Mouse (Mus musculus): ENCODE measurements around the gene Zfp871. TPM values are rescaled to one million over a fixed set of nuclear protein-coding genes. Genes with fewer than 3 reads are reported as not detected.
A peak's percentile ranks its signal among the peaks of the same experiment; 100 is the strongest.

Zfp871 gene
- polyA plus RNA-seq (2016; fragmentation: Nextera tagmentation; extraction: Ambion mirVana), result 49.7 and 51.9 TPM in 2 replicates

- Histone ChIP-seq H3K36me3 (replicated peaks) (peaks cover 34% of the 10 kb centered on the region), H3K4me1 (peaks cover 22% of the 10 kb centered on the region), H3K27me3 (replicated peaks; ENCODE audit: low read depth, poor library complexity, severe bottlenecking) (no peaks in the 10 kb centered on the region), H3K9me3 (no peaks in the 10 kb centered on the region; the same call in 1 of the 2 replicates), H3K4me3 (peak within 1 kb of the TSS; percentile 97), H3K27ac (replicated peaks) (peak within 1 kb of the TSS; percentile 95)
- WGBS, result under 1% methylated on average over 22 of the region's 22 CpGs
- DNase-seq (ENCODE audit: low spot score), result peak; percentile 88
Measured at GRCm38 (mm10) chr17:32788094-32788559, at the start of gene Zfp871. TSS of gene Zfp871 (minus strand) at chr17:32788287.

GRCm38 (mm10) chr17:32830418-32830782 is 42.3 kb upstream of the Zfp871 start:
- no peak for DNase-seq (ENCODE audit: low spot score)
- Histone ChIP-seq H3K27me3 (replicated peaks; ENCODE audit: low read depth, poor library complexity, severe bottlenecking) (no peaks in the 10 kb centered on the region), H3K9me3 (no peaks in the 10 kb centered on the region), H3K4me3 (peak overlapping the region; percentile 83), H3K27ac (replicated peaks) (peak overlapping the region; percentile 94), H3K4me1 (peaks cover 8% of the 10 kb centered on the region), H3K36me3 (replicated peaks) (peaks cover 20% of the 10 kb centered on the region)
- WGBS, result 35% methylated on average over 3 of the region's 3 CpGs

GRCm38 (mm10) chr17:32829540-32830417 is 41.7 kb upstream of the Zfp871 start, which contains the start of gene Zfp799:
TSS of gene Zfp799 (minus strand) at chr17:32830261.
- WGBS, result 2% methylated on average over 35 of the region's 35 CpGs
- H3K4me3 ChIP-seq, result peak within 1 kb of the TSS; percentile 83
- H3K27me3 ChIP-seq (replicated peaks; ENCODE audit: low read depth, poor library complexity, severe bottlenecking), result no peaks in the 10 kb centered on the region
- H3K4me1 ChIP-seq, result peaks cover 8% of the 10 kb centered on the region
- H3K36me3 ChIP-seq (replicated peaks), result peaks cover 26% of the 10 kb centered on the region
- DNase-seq (ENCODE audit: low spot score), result peak; percentile 84
- H3K27ac ChIP-seq (replicated peaks), result peak within 1 kb of the TSS; percentile 94
- H3K9me3 ChIP-seq, result no peaks in the 10 kb centered on the region

- no peak overlapping the region for H3K27ac ChIP-seq (replicated peaks)
- no peaks in the 10 kb centered on the region for H3K4me1 ChIP-seq
- no peak overlapping the region for H3K4me3 ChIP-seq
- H3K9me3 ChIP-seq, result no peaks in the 10 kb centered on the region
- H3K36me3 ChIP-seq (replicated peaks), result peaks cover 67% of the 10 kb centered on the region
- WGBS, result 92% methylated on average over 1 of the region's 1 CpGs
- no peak for DNase-seq (ENCODE audit: low spot score)
- H3K27me3 ChIP-seq (replicated peaks; ENCODE audit: low read depth, poor library complexity, severe bottlenecking), result no peaks in the 10 kb centered on the region
Measured at GRCm38 (mm10) chr17:32816074-32816784, 28.1 kb upstream of the Zfp871 start.

- no peak overlapping the region for H3K27ac ChIP-seq (replicated peaks)
- no peaks in the 10 kb centered on the region for H3K27me3 ChIP-seq (replicated peaks; ENCODE audit: low read depth, poor library complexity, severe bottlenecking)
- no peak for DNase-seq (ENCODE audit: low spot score)
- H3K9me3 ChIP-seq, result no peaks in the 10 kb centered on the region
- H3K4me3 ChIP-seq, result no peak overlapping the region
- H3K4me1 ChIP-seq, result peaks cover 13% of the 10 kb centered on the region
- H3K36me3 ChIP-seq (replicated peaks), result peaks cover 46% of the 10 kb centered on the region
- WGBS, result 79% methylated on average over 7 of the region's 7 CpGs
Measured at GRCm38 (mm10) chr17:32814136-32814535, 26.0 kb upstream of the Zfp871 start.

GRCm38 (mm10) chr17:32810648-32811047 is 22.6 kb upstream of the Zfp871 start:
- peaks cover 16% of the 10 kb centered on the region for H3K36me3 ChIP-seq (replicated peaks)
- DNase-seq (ENCODE audit: low spot score), result no peak
- no peak overlapping the region; the same call in 1 of the 2 replicates for H3K27ac ChIP-seq (replicated peaks)
- no peaks in the 10 kb centered on the region for H3K9me3 ChIP-seq
- 43% methylated on average over 1 of the region's 1 CpGs for WGBS
- H3K4me1 ChIP-seq, result peaks cover 34% of the 10 kb centered on the region
- H3K27me3 ChIP-seq (replicated peaks; ENCODE audit: low read depth, poor library complexity, severe bottlenecking), result no peaks in the 10 kb centered on the region
- peak overlapping the region; percentile 75; the same call in 1 of the 2 replicates for H3K4me3 ChIP-seq

- H3K4me1 ChIP-seq, result peaks cover 34% of the 10 kb centered on the region
- H3K9me3 ChIP-seq, result no peaks in the 10 kb centered on the region
- DNase-seq (ENCODE audit: low spot score), result peak; percentile 76
- peak within 1 kb of the TSS; percentile 88 for H3K27ac ChIP-seq (replicated peaks)
- WGBS, result under 1% methylated on average over 17 of the region's 17 CpGs
- no peaks in the 10 kb centered on the region for H3K27me3 ChIP-seq (replicated peaks; ENCODE audit: low read depth, poor library complexity, severe bottlenecking)
- H3K4me3 ChIP-seq, result peak within 1 kb of the TSS; percentile 75
- peaks cover 7% of the 10 kb centered on the region for H3K36me3 ChIP-seq (replicated peaks)
Measured at GRCm38 (mm10) chr17:32809544-32810374, 21.7 kb upstream of the Zfp871 start, which contains the start of gene Zfp811. TSS of gene Zfp811 (minus strand) at chr17:32809931.

- Histone ChIP-seq H3K27me3 (replicated peaks; ENCODE audit: low read depth, poor library complexity, severe bottlenecking) (no peaks in the 10 kb centered on the region), H3K4me1 (peaks cover 34% of the 10 kb centered on the region), H3K27ac (replicated peaks) (peak overlapping the region; percentile 88), H3K36me3 (replicated peaks) (no peaks in the 10 kb centered on the region; the same call in 1 of the 2 replicates), H3K9me3 (no peaks in the 10 kb centered on the region), H3K4me3 (peak overlapping the region; percentile 75)
- 11% methylated on average over 8 of the region's 8 CpGs for WGBS
- no peak for DNase-seq (ENCODE audit: low spot score)
Measured at GRCm38 (mm10) chr17:32808921-32809320, 20.8 kb upstream of the Zfp871 start.

GRCm38 (mm10) chr17:32789244-32789643 is 1.2 kb upstream of the Zfp871 start:
- peaks cover 23% of the 10 kb centered on the region for H3K36me3 ChIP-seq (replicated peaks)
- H3K27ac ChIP-seq (replicated peaks), result peak overlapping the region; percentile 95; the same call in 1 of the 2 replicates
- WGBS, result 70% methylated on average over 8 of the region's 8 CpGs
- DNase-seq (ENCODE audit: low spot score), result no peak
- H3K27me3 ChIP-seq (replicated peaks; ENCODE audit: low read depth, poor library complexity, severe bottlenecking), result no peaks in the 10 kb centered on the region
- peak overlapping the region; percentile 97 for H3K4me3 ChIP-seq
- H3K4me1 ChIP-seq, result peaks cover 22% of the 10 kb centered on the region
- H3K9me3 ChIP-seq, result no peaks in the 10 kb centered on the region

GRCm38 (mm10) chr17:32788576-32788975 is 489 bp upstream of the Zfp871 start:
- Histone ChIP-seq H3K4me1 (peaks cover 22% of the 10 kb centered on the region), H3K9me3 (no peaks in the 10 kb centered on the region; the same call in 1 of the 2 replicates), H3K27me3 (replicated peaks; ENCODE audit: low read depth, poor library complexity, severe bottlenecking) (no peaks in the 10 kb centered on the region), H3K27ac (replicated peaks) (peak overlapping the region; percentile 95), H3K36me3 (replicated peaks) (peaks cover 30% of the 10 kb centered on the region), H3K4me3 (peak overlapping the region; percentile 97)
- 11% methylated on average over 9 of the region's 9 CpGs for WGBS
- DNase-seq (ENCODE audit: low spot score), result peak; percentile 28

GRCm38 (mm10) chr17:32787436-32788093 is 522 bp downstream of the Zfp871 start:
- H3K27ac ChIP-seq (replicated peaks), result peak overlapping the region; percentile 95
- peaks cover 22% of the 10 kb centered on the region for H3K4me1 ChIP-seq
- 1% methylated on average over 31 of the region's 31 CpGs for WGBS
- no peaks in the 10 kb centered on the region for H3K27me3 ChIP-seq (replicated peaks; ENCODE audit: low read depth, poor library complexity, severe bottlenecking)
- peaks cover 40% of the 10 kb centered on the region for H3K36me3 ChIP-seq (replicated peaks)
- DNase-seq (ENCODE audit: low spot score), result no peak
- peak overlapping the region; percentile 97 for H3K4me3 ChIP-seq
- peaks cover 4% of the 10 kb centered on the region; the same call in 1 of the 2 replicates for H3K9me3 ChIP-seq
